Mouse (Mus musculus) megakaryocyte, embryonic 14.5 days (primary cell): Measurements from ENCODE around the gene Drg1.

Source experiments
- FLI1 ChIP-seq: IDR thresholded peaks from 2 replicates; pipeline ENCODE4 v1.6.1; 2012; ENCODE audit warnings: low read length, inconsistent platforms, mixed read lengths
- GATA1 ChIP-seq: IDR thresholded peaks from 3 replicates; pipeline ENCODE4 v1.6.1; 2012; ENCODE audit warnings: mixed read lengths, low read length, inconsistent platforms, borderline replicate concordance

DNA sequence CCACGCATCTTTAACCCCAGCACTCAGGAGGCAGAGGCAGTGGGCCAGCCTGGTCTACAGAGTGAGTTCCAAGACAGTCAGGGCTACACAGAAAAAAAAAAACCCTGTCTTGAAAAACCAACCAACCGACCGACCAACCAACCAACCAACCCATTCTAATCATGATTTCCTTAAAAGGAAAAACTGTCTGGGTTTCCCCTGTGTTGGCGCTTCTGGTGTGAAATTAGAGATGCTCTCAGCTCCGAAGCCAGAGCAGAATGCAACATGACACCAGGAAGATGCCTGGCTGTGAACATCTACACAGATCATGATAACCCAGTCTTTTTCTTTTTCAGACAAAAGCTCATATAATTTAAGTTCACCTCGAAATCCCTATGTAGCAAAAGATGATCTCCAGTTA, 16.7 kb upstream of the Drg1 start:
- no peak for TF ChIP-seq FLI1
- TF ChIP-seq GATA1: no peak
